Mouse (Mus musculus): ENCODE measurements around the gene Ilkap. TPM values are rescaled to one million over a fixed set of nuclear protein-coding genes. Genes with fewer than 3 reads are reported as not detected.
A peak's percentile ranks its signal among the peaks of the same experiment; 100 is the strongest.

Ilkap gene
- total RNA-seq, 2 experiments from 2014 or later: 60.1 to 78.9 TPM

DNA sequence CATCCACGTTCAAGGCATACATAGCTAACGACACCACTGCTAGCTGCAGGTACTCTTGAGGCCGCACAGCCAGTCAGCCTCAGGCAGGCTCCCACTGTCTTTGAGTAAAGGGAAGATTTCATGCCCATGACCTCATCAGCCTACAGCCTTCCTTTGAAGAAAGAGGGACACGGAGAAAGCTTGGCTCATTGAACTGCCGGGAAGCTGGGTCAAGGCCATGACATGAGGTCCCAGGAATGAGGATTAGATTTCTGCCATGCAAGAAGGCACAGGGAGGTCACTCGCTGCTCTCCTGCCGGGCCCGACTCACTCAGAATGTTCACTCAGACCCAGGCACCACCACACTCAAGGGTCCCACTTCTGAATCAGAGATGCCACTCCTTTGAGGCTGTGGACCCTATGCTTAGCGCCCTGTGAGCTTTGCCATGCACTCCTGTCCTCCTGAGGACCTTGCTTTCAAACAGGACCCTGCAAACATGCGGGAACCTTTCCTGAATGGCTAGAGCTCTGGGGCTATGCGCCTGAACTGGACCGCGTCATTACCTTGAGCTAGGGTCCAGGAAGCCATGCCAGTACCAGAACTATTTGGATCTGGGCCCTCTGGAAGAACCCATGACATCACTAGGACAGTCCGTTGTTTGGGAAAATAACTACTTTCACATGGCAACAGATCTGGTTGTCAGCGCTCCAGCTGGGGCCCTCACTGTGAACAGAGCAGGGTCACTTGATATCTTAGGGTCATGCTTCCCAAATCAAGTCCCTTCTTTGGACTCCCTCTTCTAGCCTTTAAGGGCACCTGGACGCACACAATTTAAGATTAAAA is 33.6 kb downstream of the Ilkap start:
- no peak for DNase-seq (ENCODE audit: low spot score in 2 of 2)

DNA sequence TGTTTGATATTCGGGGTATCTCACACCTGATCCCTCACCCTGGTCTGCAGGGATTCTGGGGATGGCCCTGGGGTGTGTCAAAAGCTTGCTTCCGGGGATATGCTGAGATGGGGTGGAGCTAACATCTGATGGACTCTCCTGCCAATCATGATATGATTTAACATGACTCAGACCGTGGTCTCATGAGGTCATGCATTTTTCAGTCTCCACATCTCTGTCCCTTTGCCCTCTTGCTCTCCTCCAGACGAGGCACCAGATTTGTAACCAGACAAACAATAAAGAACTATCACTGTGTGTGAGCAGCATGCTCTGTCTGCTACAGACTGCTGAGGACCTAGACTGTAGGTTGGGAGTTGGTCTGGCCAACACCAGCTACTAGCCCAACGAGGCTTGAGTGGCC is 36.5 kb downstream of the Ilkap start:
- DNase-seq (ENCODE audit: low spot score in 2 of 2): no peak

DNA sequence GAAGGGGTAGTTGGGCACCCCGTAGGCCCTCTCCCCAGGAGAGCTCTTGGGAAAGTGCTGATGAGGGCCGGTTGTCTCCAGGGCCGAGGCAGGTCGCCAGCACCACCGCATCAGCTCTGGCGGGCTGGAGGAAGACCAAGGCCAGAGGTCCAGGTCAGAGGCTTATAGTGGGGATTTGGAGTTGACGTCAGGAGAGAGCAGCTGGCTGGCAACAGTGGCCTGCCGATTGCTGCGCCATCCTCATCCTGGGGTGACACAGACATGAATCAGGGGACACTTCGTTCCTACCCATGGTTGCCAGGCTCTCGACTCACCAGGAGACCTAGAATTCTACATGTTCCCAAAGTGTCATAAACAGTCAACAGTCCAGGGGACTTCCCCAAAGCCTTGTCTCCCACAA is 42.5 kb downstream of the Ilkap start:
- no peak for DNase-seq (ENCODE audit: low spot score in 2 of 2)

DNA sequence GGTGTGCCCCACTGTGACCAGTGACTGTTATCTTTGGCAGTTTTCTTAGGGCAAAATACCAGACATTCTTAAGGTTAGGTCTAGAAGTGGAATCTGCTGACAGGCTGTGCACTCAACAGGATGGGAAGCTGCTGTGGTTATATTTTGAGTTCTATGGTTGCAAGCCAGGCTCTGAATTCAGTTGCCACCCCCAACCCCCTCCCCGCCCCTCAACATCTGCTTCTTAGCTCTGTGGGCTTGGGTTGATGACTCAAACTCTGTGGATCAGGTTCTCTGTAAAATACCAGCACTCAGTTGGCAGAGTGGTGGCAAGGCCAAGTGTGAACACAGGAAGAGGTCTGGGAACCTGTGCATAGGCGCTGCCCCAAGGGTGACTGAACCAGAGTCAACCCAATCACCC is 46.3 kb downstream of the Ilkap start:
- DNase-seq (ENCODE audit: low spot score in 2 of 2): no peak

DNA sequence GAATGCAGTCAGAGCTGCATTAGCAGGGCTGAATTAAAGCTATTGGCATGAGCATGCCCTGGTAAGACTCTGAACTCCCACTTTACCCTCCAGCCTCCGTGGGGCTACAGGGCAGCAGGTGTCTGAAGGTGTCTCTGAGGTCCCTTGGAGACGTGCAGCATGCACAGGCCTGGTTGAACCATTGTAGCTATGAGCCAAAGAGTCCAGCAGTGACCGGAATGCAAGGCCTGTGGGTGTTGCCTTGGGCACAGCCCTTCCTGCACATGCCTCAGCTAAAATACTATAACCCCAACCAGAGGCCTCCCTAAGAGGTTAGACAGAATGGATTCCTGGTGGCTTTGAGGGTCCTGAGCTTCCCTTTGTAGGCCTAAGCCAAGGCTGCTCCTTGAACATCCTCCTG is 47.4 kb downstream of the Ilkap start:
- no peak for DNase-seq (ENCODE audit: low spot score in 2 of 2)

DNA sequence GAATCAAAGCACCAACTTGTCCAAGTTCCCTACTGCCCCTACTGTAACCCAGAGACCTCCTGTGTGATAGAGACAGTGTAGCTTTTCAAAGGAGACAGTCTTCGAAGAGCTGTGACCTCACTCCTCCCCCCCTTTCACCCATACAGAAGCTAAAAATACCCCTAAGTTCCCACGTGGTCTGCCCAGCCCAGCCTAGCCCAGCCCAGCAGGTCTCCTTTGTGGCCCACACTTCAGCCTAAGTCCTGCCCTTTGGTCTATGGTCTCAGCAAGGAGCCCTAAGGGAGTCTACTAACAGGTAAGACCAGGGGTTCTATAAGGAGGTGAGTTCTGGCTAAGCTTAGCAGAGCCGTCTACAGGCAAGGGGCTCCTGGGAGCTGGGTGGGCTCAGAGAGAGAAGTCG is 47.8 kb downstream of the Ilkap start, which contains the start of gene Klhl30:
TSS of gene Klhl30 (plus strand) at position 176 of the 400 bp plus-strand sequence.
- no peak for DNase-seq (ENCODE audit: low spot score in 2 of 2)

DNA sequence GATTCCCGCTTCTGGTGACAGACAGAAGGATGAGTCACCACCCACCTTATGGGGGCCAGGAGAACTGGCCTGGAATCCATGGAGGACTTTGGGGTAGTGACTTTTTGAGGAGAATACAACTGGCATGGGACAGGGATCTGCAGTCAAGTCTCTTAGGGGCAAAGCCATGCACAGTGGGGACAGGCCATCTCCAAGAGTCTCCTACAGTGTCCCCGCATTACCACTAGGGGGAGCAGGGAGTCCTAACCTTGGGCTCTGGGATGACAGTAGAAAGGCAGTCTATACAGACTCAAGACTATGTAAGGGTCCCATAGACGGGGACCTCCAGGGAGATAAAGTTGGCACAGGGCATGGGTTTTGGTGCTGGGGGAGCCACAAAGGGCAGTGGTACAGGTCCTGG is 51.7 kb downstream of the Ilkap start:
- DNase-seq (ENCODE audit: low spot score in 2 of 2): peak; percentile 59 to 70

DNA sequence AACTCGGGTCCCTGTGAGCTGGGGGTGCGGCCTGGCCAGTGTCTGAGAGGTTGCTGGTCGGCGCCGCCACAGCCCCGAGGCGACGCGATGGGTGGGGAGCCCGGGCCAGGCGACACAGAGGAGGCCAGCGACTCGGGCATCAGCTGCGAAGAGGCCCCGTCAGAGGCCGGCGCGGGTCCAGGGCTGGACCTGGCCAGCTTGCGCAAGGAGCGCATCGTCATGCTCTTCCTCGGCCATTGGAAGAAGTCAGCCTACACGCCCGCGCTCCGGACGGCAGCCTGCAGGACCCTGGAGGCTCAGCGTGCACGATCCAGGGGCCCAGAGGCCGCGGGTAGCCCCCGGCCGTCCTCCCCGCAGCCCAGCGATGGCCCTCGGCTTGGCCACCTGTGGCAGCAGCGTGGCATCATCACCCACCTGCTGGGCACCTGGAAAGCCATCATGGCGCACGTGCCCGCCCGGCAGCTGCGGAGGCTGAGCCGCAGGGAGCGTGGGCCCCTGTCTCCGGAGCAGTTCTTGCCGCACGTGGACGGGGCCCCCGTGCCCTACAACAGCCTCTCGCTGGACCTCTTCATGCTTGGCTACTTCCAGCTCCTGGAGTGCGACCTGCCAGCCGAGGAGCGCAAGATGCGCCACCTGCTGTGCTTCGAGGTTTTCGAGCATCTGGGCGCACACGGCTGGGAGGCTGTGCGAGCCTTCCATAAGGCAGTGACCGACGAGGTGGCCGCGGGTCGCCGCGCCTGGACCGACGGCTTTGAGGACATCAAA is 53.5 kb downstream of the Ilkap start:
- no peak for DNase-seq (ENCODE audit: low spot score in 2 of 2)

DNA sequence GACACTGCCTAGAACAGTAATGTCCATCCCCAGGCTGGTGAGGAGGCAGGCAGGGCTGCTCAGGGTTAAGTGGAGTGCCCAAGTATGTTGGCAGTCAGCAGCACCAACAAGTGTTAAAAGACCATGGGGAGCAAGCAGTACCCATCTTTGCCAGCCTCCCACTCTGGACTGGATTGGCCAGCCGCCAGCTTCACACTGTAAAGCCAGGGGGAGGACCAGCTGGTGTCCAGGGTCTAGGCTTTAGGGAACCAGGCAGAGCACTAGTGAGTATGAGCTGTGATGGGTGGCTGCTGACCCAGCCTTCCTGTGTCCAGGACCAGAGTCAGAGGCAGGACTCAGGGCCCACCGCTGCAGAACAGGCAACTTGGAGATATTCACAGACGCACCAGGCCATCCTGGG is 54.6 kb downstream of the Ilkap start:
- peak in 1 of 2 experiments; percentile 41 for DNase-seq (ENCODE audit: low spot score in 2 of 2)

DNA sequence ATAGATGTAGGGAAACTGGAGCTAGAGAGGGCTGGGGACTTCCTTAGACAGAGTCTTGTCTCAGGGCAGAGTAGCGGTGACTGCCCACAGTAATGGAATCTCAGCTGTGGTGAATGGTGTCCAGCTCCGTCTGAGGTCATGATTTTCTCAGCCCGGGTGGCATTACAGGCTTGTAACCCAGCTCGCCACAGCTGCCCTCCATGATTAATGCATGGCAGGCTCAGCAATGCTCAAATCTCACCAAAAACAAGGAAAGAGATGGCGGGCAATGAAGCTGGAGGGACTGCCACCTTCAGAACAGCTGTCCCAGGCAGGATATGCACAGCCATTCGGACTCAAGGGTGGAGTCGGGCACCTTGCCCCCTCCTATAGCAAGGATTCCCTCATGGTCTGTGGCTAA is 61.3 kb downstream of the Ilkap start:
- DNase-seq (ENCODE audit: low spot score in 2 of 2): no peak

DNA sequence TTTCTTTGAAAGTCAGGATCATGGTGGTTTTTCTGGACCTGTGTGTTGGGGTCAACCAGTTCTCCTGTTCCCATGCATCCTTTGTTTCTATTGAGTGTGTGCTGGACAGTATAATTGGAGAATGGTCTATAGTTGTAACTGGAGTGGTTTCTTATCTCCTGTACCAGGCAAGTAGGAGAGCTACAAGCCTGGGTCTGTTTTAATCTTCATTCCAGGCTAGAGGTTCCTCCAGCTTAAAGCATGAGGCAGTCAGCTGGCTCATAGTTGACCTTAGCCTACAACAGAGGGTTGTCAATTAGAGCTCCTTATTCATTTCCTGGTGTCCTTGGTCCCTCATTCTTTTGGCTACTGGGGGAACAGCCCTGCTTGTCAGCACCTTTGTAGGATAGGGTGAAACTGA is 65.0 kb downstream of the Ilkap start:
- DNase-seq (ENCODE audit: low spot score in 2 of 2): no peak

DNA sequence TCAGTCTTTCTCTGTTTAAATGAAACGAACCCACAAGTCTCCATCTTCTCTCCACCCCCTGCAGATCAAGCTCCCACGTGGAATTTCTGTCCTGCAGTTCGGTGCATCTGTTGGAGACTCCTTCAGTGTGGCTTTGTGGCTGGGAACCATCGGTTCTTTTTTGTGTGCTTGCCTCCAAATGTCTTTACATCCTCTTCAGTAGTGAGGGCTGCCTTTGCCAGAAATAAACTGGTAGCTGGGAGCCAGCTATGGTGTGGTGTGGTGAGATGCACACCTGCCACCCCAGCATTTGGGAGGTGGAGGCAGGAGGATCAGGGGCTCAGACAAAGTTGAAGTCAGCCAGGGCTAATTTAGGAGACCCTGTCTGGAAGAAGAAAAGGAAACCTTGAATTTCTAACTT is 66.5 kb downstream of the Ilkap start:
- no peak for DNase-seq (ENCODE audit: low spot score in 2 of 2)

DNA sequence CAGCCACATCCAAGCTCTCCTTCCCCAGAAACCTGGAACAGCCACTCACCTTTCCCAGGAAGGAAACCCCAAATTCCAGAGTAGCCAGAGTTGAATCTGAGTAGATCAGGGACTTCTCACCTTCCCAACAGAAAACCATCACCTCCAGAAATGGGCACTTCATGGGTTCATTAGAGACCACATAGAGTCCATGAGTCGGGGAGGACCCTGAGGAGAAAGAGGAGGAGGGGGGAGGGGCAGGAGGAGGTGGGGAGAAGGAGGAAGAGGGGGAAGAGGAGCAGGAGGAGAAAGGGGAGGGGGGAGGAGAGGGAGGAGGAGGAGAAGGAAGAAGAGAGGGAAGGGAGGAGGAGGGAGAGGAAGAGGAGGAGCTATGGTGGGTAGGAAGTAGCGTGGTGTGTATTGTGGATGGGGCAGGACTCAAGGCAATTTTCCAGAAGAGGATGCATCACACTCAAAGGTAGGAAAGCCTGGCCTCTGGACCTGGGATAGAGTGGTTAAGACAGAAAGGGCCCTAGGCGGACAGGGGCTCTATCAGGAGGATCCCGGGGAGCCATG is 73.0 kb downstream of the Ilkap start:
- no peak for DNase-seq (ENCODE audit: low spot score in 2 of 2)

DNA sequence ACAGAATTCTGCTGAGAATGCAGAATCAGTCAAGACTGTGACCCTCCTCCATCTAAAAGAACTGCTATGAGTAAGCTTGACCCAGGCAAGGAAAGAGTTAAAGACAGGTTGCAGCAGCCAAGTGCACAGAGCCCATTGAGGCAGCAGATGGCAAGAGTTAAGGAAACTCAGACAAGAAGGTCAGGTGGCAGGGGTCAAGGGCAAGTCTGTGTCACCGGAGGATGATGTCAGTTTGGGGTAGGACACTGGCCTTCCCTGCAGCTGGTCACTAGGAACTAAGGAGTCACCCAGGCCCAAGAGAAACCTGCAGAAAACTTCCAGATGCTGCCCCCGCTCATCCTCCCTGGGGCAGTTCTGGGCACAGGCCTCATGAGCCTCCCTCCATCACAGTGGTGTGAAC is 74.0 kb downstream of the Ilkap start:
- DNase-seq (ENCODE audit: low spot score in 2 of 2): no peak

Other genes starting within 250 kb of the Ilkap start
- 10 to 100 TPM; 37.4 to 43.2 TPM for gene Ramp1, start 219.0 kb downstream of the Ilkap start, total RNA-seq (2021)
- 10 to 100 TPM; 49.6 to 55.2 TPM for gene Ube2f, start 148.5 kb downstream of the Ilkap start, total RNA-seq (2021)
- gene Scly, start 100.5 kb downstream of the Ilkap start, total RNA-seq (2021): 10 to 100 TPM; 12.0 to 12.8 TPM
- under 1 TPM; 0.07 to 0.09 TPM for gene Espnl, start 76.7 kb downstream of the Ilkap start, total RNA-seq (2021)
- gene Klhl30, start 47.8 kb downstream of the Ilkap start, total RNA-seq (2021): not detected
- under 1 TPM; 0.18 to 0.57 TPM for gene Erfe, start 32.4 kb downstream of the Ilkap start, total RNA-seq (2021)
- 10 to 100 TPM; 31.4 to 36.0 TPM for gene Hes6, start 15.2 kb upstream of the Ilkap start, total RNA-seq (2021)
- 10 to 100 TPM; 16.1 to 18.6 TPM for gene Per2, start 60.5 kb upstream of the Ilkap start, total RNA-seq (2021)
- gene Traf3ip1, start 95.8 kb upstream of the Ilkap start, total RNA-seq (2021): 10 to 100 TPM; 12.9 to 14.9 TPM
- gene Asb1, start 141.7 kb upstream of the Ilkap start, total RNA-seq (2021): 10 to 100 TPM; 47.0 to 49.1 TPM

Data from layer of hippocampus, postnatal 10 days (tissue).